Mouse (Mus musculus): Measurements from ENCODE around the gene Lgals2.

DNA sequence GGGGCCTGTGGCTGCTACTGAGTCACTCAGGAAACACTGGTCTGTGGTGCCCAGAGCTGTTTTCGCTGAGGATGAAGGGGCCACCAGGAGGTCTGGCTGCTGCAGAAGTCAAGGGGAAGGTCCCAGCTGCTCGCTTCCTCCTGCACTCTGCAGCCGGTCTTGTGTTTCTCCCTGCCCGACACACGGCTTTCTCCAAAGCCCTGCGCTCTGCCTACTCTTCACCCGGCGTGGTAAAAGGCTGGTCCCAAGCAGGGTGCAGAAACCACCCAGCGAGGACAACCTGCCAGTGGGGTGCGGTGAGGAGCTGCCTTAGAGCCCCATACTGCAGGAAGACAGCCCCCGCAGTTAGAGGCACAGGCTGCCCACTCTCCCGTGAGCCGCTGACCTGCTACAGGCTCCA, 39.4 kb upstream of the Lgals2 start:
- TF ChIP-seq CTCF (IDR thresholded peaks at IDR 0.05; ENCODE audit: low read depth) (no peak), EP300 (IDR thresholded peaks at IDR 0.05; ENCODE audit: low read depth) (no peak)
